Mouse (Mus musculus) CH12F3 (cell line): ENCODE data around the gene A26c2.

Experiments used
- in situ Hi-C: fragments of 300-500 bp; cut with MboI; formaldehyde crosslinking; loops from 2 replicates; pipeline ENCODE4 v1.14.3; 2020; ENCODE audit warnings: low sequenced_read_pairs

A26c2 gene

DNA sequence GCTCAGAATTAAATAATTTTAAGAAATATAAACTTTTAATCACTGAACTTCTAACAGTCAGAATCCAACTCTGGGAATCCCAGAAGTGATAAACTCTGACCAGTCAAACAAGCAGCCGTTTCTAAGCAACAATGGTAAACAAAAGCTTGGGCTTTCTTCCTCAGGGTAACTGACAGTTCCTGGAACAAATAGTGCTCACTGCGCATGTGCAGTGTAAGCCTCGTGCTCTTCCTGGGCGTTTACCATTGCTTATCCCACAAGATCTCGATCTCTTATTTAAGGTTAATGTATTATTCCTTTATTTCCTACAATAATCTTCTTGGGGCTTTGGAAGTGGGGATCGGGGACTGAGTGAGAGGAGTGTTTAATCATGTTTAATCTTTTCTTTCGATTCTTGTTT lies at the start of gene A26c2:
TSS of gene A26c2 (minus strand) at position 101 of the 400 bp plus-strand sequence.
- in situ Hi-C loops: no loop called here

GRCm38 (mm10) chr7:62851471-62851870 lies 28.0 kb upstream of the A26c2 start:
- in situ Hi-C loops: no loop called here
